Mouse (Mus musculus) lung, adult 2 months (tissue): ENCODE measurements around the gene Olfr1368.

ENCODE experiments used
- CTCF ChIP-seq: fragments of 200-500 bp; IDR thresholded peaks from 2 replicates; pipeline ENCODE4 v1.5.1; 2011; ENCODE audit warnings: mild to moderate bottlenecking, low read length, control low read depth; ENCODE audit not compliant: insufficient read depth
- POLR2A ChIP-seq: fragments of 200-500 bp; IDR thresholded peaks from 2 replicates; pipeline ENCODE4 v1.6.1; 2011; ENCODE audit warnings: low read depth, mild to moderate bottlenecking, control low read depth, low read length, borderline replicate concordance; ENCODE audit errors: extremely low read depth

DNA sequence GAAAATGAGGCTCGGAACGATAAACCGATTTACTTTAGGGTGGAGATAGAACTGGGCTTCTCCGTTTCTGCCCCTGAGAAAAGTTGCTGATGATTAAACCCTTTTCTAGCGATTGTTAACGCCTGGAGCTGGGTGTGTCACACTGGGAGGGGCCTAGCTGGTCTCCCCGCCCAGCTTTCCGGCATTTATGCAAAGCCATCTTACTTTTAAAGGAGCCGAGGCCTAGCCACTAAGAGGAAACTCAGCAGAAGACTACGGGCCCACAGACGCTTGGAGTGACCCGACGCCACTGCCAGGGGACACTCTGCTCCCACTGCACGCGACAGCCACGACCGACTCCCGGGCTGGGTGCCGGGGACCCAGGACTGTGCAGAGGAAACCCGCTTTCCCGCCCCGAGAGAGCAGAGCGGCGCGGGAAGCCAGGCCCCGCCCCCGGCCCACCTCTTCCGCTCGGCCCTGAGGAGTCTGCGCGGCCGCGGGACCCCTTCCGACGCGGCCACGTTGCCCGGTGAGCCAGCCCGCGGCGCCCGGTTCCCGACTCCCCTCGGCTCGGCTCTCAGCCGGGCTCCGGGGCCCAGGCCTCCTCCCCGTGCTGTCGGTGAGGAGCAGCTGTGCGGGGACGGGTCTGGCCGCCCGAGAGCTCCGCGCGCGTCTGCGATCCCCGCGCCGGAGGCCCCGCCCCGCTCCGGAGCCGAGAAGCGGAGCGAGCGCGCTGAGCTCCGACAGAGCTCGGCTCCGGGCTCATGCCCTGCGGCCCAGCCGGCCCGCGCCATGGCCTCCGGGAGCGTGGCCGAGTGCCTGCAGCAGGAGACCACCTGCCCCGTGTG lies 34.3 kb upstream of the Olfr1368 start:
- TF ChIP-seq CTCF = no peak
- peak; percentile 42; the same call in 1 of the 2 replicates for TF ChIP-seq POLR2A
